Mouse (Mus musculus): ENCODE measurements at regions not wholly inside any gene's neighbourhood (a gene's known extent, or its start where the extent isn't known, plus 50 kb on each side); places are given as distances from the start of the nearest gene placed in this dataset.
A peak's percentile ranks its signal among the peaks of the same experiment; 100 is the strongest.

DNA sequence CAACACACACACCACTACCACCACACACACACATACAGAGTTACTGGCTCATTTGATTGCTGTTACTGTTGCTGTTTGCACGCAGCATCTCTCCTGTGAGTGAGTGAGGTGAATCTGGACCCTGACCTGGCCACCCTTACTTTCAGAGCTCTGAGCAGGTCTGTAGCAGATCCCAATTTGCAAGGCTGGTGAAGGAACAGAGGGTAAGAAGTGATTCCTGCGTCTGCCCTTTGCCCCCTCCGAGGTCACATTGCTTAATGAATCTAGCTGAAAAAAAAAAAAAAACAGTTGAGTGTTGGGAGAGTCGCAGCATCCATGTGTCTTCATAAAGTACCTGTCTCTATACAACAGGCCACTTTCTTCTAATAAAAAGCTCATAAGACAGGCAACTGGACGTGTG, 224.1 kb upstream of the Klf3 start:
- Histone ChIP-seq H3K9ac (ENCODE audit: insufficient read depth, low read depth) (no peak overlapping the region), H3K27me3 (replicated peaks) (peaks cover 3% of the 10 kb centered on the region), H3K4me3 (replicated peaks in 1 of 3; ENCODE audit: low read depth in 2 of 3, low read length in 2 of 3, poor library complexity in 1 of 3) (no peak overlapping the region), H3K27ac (ENCODE audit: insufficient read depth, low read depth) (no peak overlapping the region), H3K9me3 (replicated peaks; ENCODE audit: low read length) (no peaks in the 10 kb centered on the region), H3K4me1 (ENCODE audit: control insufficient read depth in 1 of 2, insufficient read depth in 2 of 2) (peaks cover 0 to 10% of the 10 kb centered on the region in 2 experiments; a peak in 2 of 4 replicates), H3K36me3 (replicated peaks in 1 of 2; ENCODE audit: control insufficient read depth in 1 of 2, insufficient read depth in 1 of 2, low read length in 1 of 2) (no peaks in the 10 kb centered on the region), H3K79me2 (replicated peaks; ENCODE audit: control insufficient read depth, extremely low read depth, insufficient read depth, poor library complexity, severe bottlenecking) (no peaks in the 10 kb centered on the region), H3K4me2 (ENCODE audit: insufficient read depth, low read depth, poor library complexity, severe bottlenecking) (no peak overlapping the region)
- in situ Hi-C loops (cut with MboI; ENCODE audit: low pct_ligation_motif_present, low pct_unique_long_range_greater_than_20kb, low sequenced_read_pairs), result no loop called here
- TF ChIP-seq PAX5 (IDR thresholded peaks at IDR 0.05; ENCODE audit: low read length) (no peak), ZMIZ1 (IDR thresholded peaks at IDR 0.05; ENCODE audit: low read depth, low read length) (no peak), KAT2A (IDR thresholded peaks at IDR 0.05; ENCODE audit: insufficient replicate concordance, low read length) (no peak), ELF1 (IDR thresholded peaks at IDR 0.05; ENCODE audit: low read depth, low read length) (no peak), ETS1 (conservative IDR thresholded peaks at IDR 0.05; ENCODE audit: low read depth, low read length) (no peak), USF2 (conservative IDR thresholded peaks at IDR 0.05; ENCODE audit: low read depth, low read length) (no peak), POLR2A (IDR thresholded peaks at IDR 0.05; ENCODE audit: low read depth, low read length) (no peak), USF1 (IDR thresholded peaks at IDR 0.05; ENCODE audit: low read depth, low read length) (no peak), MXI1 (IDR thresholded peaks at IDR 0.05; ENCODE audit: low read depth, low read length) (no peak), UBTF (IDR thresholded peaks at IDR 0.05; ENCODE audit: low read depth, low read length) (no peak), CHD1 (IDR thresholded peaks at IDR 0.05; ENCODE audit: low read depth, low read length) (no peak), TCF12 (IDR thresholded peaks at IDR 0.05; ENCODE audit: low read depth, low read length) (no peak), MAX (IDR thresholded peaks at IDR 0.05; ENCODE audit: low read length) (no peak), JUN (IDR thresholded peaks at IDR 0.05; ENCODE audit: insufficient read depth, low read depth, low read length) (no peak), NELFE (IDR thresholded peaks at IDR 0.05; ENCODE audit: low read depth, low read length) (no peak), IRF4 (IDR thresholded peaks at IDR 0.05; ENCODE audit: low read depth, low read length) (no peak), ZKSCAN1 (IDR thresholded peaks at IDR 0.05; ENCODE audit: borderline replicate concordance, low read depth, low read length) (no peak), SIN3A (IDR thresholded peaks at IDR 0.05; ENCODE audit: low read length) (no peak), ZC3H11A (IDR thresholded peaks at IDR 0.05; ENCODE audit: low read depth, low read length) (no peak), EP300 (IDR thresholded peaks at IDR 0.05; ENCODE audit: low read length) (no peak)
- dilution Hi-C loops (cut with MboI; ENCODE audit: extremely low pct_ligation_motif_present, extremely low pct_unique_long_range_greater_than_20kb, low sequenced_read_pairs), result no loop called here
- DNase-seq (ENCODE audit: extremely low read depth), result no peak

DNA sequence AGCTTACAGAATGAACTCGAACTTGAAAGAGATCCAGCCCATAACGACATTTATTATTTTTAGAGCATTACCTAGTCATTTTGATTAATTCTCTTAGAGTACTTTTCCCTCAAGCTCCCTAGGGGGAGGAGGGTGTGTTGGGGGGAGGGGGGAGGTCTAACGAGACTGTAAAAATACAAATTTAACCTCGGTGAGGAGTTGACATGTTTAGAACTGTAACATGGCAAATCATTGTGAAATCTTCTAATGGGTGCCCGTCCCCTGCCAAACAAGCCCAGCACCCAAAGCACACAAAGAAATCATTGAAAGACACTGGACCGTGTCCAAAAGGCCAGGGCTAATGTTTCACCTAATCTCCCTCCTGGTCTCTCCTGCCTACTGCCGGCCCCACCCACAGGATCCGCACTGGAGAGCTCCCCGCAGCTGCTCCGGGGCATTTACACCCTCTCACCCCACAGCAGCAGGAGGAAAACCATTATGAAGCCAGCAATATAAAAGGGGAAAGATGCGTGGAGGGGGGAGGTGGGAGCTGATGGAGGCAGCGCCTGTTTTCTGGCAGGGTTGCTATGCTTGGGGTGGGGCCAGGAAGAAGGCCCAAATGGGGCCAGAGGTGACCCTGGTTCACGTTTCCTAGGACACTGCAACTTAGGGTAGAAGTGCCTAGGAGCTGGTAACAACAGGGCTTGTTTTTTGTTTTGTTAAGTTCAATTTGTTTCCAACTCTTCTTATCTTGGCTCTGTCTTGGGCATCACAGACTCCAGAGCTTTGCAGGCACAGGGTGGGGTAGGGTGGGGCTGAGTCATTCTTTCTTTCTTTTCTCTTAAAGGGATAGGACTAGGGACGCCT, 223.5 kb upstream of the Klf3 start:
- TF ChIP-seq POLR2AphosphoS2 (IDR thresholded peaks at IDR 0.05; ENCODE audit: low read depth, low read length), result no peak
- TF ChIP-seq UBTF (IDR thresholded peaks at IDR 0.05; ENCODE audit: low read depth, low read length), result no peak
- no peak for TF ChIP-seq SIN3A (IDR thresholded peaks at IDR 0.05; ENCODE audit: low read length)
- TF ChIP-seq JUND (conservative IDR thresholded peaks at IDR 0.05; ENCODE audit: low read depth, low read length), result no peak
- TF ChIP-seq RAD21 (IDR thresholded peaks at IDR 0.05; ENCODE audit: low read depth, low read length), result no peak
- no peak for TF ChIP-seq ELF1 (IDR thresholded peaks at IDR 0.05; ENCODE audit: low read depth, low read length)
- TF ChIP-seq GABPA (IDR thresholded peaks at IDR 0.05; ENCODE audit: insufficient replicate concordance, low read depth, low read length), result no peak
- TF ChIP-seq MAFK (IDR thresholded peaks at IDR 0.05; ENCODE audit: insufficient replicate concordance, low read length), result no peak
- Histone ChIP-seq H3K27me3 (replicated peaks) (peaks cover 3% of the 10 kb centered on the region), H3K9me3 (replicated peaks; ENCODE audit: low read length) (no peaks in the 10 kb centered on the region), H3K4me2 (ENCODE audit: insufficient read depth, low read depth, poor library complexity, severe bottlenecking) (no peak overlapping the region), H3K4me3 (replicated peaks in 1 of 3; ENCODE audit: low read depth in 2 of 3, low read length in 2 of 3, poor library complexity in 1 of 3) (no peak overlapping the region), H3K27ac (ENCODE audit: insufficient read depth, low read depth) (no peak overlapping the region), H3K36me3 (replicated peaks in 1 of 2; ENCODE audit: control insufficient read depth in 1 of 2, insufficient read depth in 1 of 2, low read length in 1 of 2) (no peaks in the 10 kb centered on the region), H3K9ac (ENCODE audit: insufficient read depth, low read depth) (no peak overlapping the region), H3K4me1 (ENCODE audit: control insufficient read depth in 1 of 2, insufficient read depth in 2 of 2) (peaks cover 0 to 10% of the 10 kb centered on the region in 2 experiments; a peak in 2 of 4 replicates), H3K79me2 (replicated peaks; ENCODE audit: control insufficient read depth, extremely low read depth, insufficient read depth, poor library complexity, severe bottlenecking) (no peaks in the 10 kb centered on the region)
- dilution Hi-C loops (cut with MboI; ENCODE audit: extremely low pct_ligation_motif_present, extremely low pct_unique_long_range_greater_than_20kb, low sequenced_read_pairs), result no loop called here
- DNase-seq (ENCODE audit: extremely low read depth), result peak; percentile 17
- in situ Hi-C loops (cut with MboI; ENCODE audit: low pct_ligation_motif_present, low pct_unique_long_range_greater_than_20kb, low sequenced_read_pairs), result no loop called here

Data from CH12.LX (cell line).